In the genomic region with DNA sequence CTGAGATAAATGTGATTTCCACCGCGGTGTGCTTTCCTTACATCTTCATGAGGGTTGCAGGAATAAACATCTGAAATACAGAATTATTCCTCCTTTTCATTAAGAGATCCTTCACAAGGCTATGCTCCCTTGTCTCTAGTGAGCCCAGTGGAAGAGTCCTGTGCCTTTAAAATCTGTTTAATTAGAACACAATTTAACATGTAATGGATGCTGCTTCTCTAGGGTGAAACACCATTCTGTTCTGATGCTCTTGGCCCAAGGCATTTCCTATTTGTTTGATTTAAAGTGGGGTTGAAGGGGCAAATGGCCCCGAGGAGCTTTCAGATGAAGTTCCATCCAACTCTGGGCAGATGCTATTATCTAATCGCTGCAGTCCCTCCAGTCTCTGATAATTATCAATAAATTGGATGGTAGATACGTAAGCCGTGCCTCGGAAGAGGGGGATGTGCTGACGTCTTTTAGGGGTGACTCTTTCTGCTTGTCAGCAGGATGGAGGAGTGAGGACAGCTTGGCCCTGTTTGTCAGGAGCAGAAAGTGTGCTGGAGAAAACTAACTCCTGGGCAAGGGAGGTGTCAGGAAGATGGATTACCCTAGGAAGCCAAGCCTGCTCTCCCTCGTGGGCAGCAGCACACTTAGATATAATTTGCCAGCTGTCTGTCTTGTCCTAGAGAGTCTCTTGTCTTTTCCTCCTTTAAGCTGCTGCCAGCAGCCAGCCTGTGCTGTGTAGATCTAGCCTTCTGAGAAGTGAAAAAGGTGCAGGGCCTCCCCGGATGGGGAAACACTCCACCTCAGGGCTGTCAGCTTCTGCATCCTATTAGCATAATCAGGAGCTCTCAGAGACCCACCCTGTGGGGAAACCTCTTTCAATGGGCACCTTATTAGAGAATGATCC, we compare ENCODE assay signal across 8 mouse cellular contexts.
A peak's percentile ranks its signal among the peaks of the same experiment; 100 is the strongest.
DNase-seq lines count a peak whose midpoint lies in the region; ATAC-seq lines count a peak whose summit lies in the region.
"Had no signal": no experiment of that assay in that cellular context is flagged by ENCODE, and none has a peak within 500 bp of the region (broad histone marks: within the 10 kb centered on the region; RNA-seq: fewer than 3 reads in every experiment).

No protein-coding gene starts in this region.

- 41% methylated on average over 10 of the region's 10 CpGs for WGBS in hindbrain, embryonic 12.5 days
- 35% methylated on average over 10 of the region's 10 CpGs for WGBS in midbrain, embryonic 16.5 days
- 41% methylated on average over 10 of the region's 10 CpGs for WGBS in intestine, embryonic 15.5 days

- H3K4me3 ChIP-seq in hindbrain, embryonic 12.5 days = no peak overlapping the region
- no peak overlapping the region for H3K4me3 ChIP-seq in midbrain, embryonic 16.5 days (ENCODE audit: low read depth, low read length)
- no peak overlapping the region for H3K4me3 ChIP-seq in intestine, embryonic 15.5 days (replicated peaks)

- H3K4me2 ChIP-seq in hindbrain, embryonic 12.5 days (replicated peaks) = peak overlapping the region; percentile 21
- no peak overlapping the region for H3K4me2 ChIP-seq in midbrain, embryonic 16.5 days (ENCODE audit: low read length)
- H3K4me2 ChIP-seq in intestine, embryonic 15.5 days (replicated peaks) = no peak overlapping the region

- H3K27ac ChIP-seq in hindbrain, embryonic 12.5 days = peak overlapping the region; percentile 66
- no peak overlapping the region for H3K27ac ChIP-seq in midbrain, embryonic 16.5 days (ENCODE audit: low read length)
- no peak overlapping the region for H3K27ac ChIP-seq in intestine, embryonic 15.5 days

- H3K9me3 ChIP-seq in hindbrain, embryonic 12.5 days (replicated peaks) = no peaks in the 10 kb centered on the region
- H3K9me3 ChIP-seq in midbrain, embryonic 16.5 days (replicated peaks; ENCODE audit: control insufficient read depth, low read length, poor library complexity, severe bottlenecking) = no peaks in the 10 kb centered on the region
- no peaks in the 10 kb centered on the region for H3K9me3 ChIP-seq in intestine, embryonic 15.5 days

- DNase-seq in brain, adult 2 months (ENCODE audit: low read depth, low spot score) = peak; percentile 38
- DNase-seq in embryo, embryonic 11.5 days (ENCODE audit: low read depth, low spot score) = peak; percentile 4
- DNase-seq in cerebellum, adult 9-11 months = no peak
- DNase-seq in left cerebral cortex, postnatal 14 days (ENCODE audit: low spot score in 2 of 2) = no peak
- DNase-seq: left cerebral cortex, postnatal 4 days had no signal

- peaks cover 14% of the 10 kb centered on the region for H3K4me1 ChIP-seq in hindbrain, embryonic 12.5 days
- peaks cover 9% of the 10 kb centered on the region; the same call in 1 of the 2 replicates for H3K4me1 ChIP-seq in midbrain, embryonic 16.5 days (ENCODE audit: control insufficient read depth, insufficient read depth, low read length)
- H3K4me1 ChIP-seq in intestine, embryonic 15.5 days (replicated peaks) = no peaks in the 10 kb centered on the region

- H3K9ac ChIP-seq in hindbrain, embryonic 12.5 days = no peak overlapping the region
- H3K9ac ChIP-seq in midbrain, embryonic 16.5 days (ENCODE audit: low read depth, low read length) = no peak overlapping the region
- no peak overlapping the region for H3K9ac ChIP-seq in intestine, embryonic 15.5 days

- no peaks in the 10 kb centered on the region for H3K36me3 ChIP-seq in hindbrain, embryonic 12.5 days
- H3K36me3 ChIP-seq in midbrain, embryonic 16.5 days (ENCODE audit: control insufficient read depth, insufficient read depth, low read length) = no peaks in the 10 kb centered on the region
- H3K36me3 ChIP-seq in intestine, embryonic 15.5 days = no peaks in the 10 kb centered on the region

- peak; percentile 93 for ATAC-seq in hindbrain, embryonic 12.5 days (ENCODE audit: low FRiP score)
- peak; percentile 77 for ATAC-seq in midbrain, embryonic 16.5 days
- no peak for ATAC-seq in intestine, embryonic 15.5 days

- no peaks in the 10 kb centered on the region for H3K27me3 ChIP-seq in hindbrain, embryonic 12.5 days
- no peaks in the 10 kb centered on the region for H3K27me3 ChIP-seq in midbrain, embryonic 16.5 days (ENCODE audit: control insufficient read depth, insufficient read depth, low read depth, low read length)
- no peaks in the 10 kb centered on the region for H3K27me3 ChIP-seq in intestine, embryonic 15.5 days (replicated peaks)

- intact Hi-C loops in left cerebral cortex, postnatal 14 days (cut with DNase I) = no loop called here

Comparison
In these comparisons a context has a peak if more than half of its experiments do, and no peak if none do; other contexts are left out.
1. DNase-seq: peak in brain, adult 2 months (single experiment) and embryo, embryonic 11.5 days (single experiment); none in cerebellum, adult 9-11 months (single experiment) and left cerebral cortex, postnatal 14 days (0 of 2).